In genomic region chr5:127616151-127616550, GRCm38 (mm10) we compare ENCODE assay signal across 8 mouse cellular contexts. TPM values are rescaled to one million over a fixed set of nuclear protein-coding genes. Genes with fewer than 3 reads are reported as not detected.
DNase-seq lines count a peak whose midpoint lies in the region; ATAC-seq and TF ChIP-seq lines count a peak whose summit lies in the region.

No protein-coding gene starts in this region.

- DNase-seq in cerebellum, adult 2 months = no peak
- DNase-seq in cerebellum, adult 11 months = no peak
- peak; percentile 45 to 47 for DNase-seq in B cell, adult 2 months
- DNase-seq in yolk sac, embryonic 10.5 days (ENCODE audit: low spot score) = peak; percentile 9
- DNase-seq in natural killer cell, adult 2 months (ENCODE audit: low spot score in 2 of 2) = no peak
- no peak for DNase-seq in frontal cortex, postnatal 10 days (ENCODE audit: low spot score in 2 of 2)

- TF ChIP-seq POLR2A in cerebellum, adult 2 months (IDR thresholded peaks at IDR 0.05; ENCODE audit: borderline replicate concordance, insufficient read depth, low read length) = no peak

- WGBS in cerebellum, adult 2 months = 21% methylated on average over 5 of the region's 5 CpGs
- 34% methylated on average over 5 of the region's 5 CpGs for WGBS in forebrain, embryonic 16.5 days
- 0% methylated on average over 3 of the region's 5 CpGs for whole genome bisulfite sequencing in liver, embryonic 16.5 days (ENCODE audit: insufficient replicate concordance)

- peaks cover 4% of the 10 kb centered on the region for H3K4me1 ChIP-seq in cerebellum, adult 2 months (ENCODE audit: control insufficient read depth, insufficient read depth, low read length)
- H3K4me1 ChIP-seq in forebrain, embryonic 16.5 days (replicated peaks; ENCODE audit: control insufficient read depth, insufficient read depth, low read length) = peaks cover 35% of the 10 kb centered on the region
- peaks cover 34% of the 10 kb centered on the region for H3K4me1 ChIP-seq in liver, embryonic 16.5 days (ENCODE audit: control insufficient read depth, low read depth, low read length)

- no peaks in the 10 kb centered on the region for H3K36me3 ChIP-seq in forebrain, embryonic 16.5 days (ENCODE audit: control insufficient read depth, insufficient read depth)
- H3K36me3 ChIP-seq in liver, embryonic 16.5 days (ENCODE audit: control insufficient read depth, insufficient read depth) = no peaks in the 10 kb centered on the region

- H3K27me3 ChIP-seq in cerebellum, adult 2 months (ENCODE audit: control insufficient read depth, insufficient read depth, low read length) = no peaks in the 10 kb centered on the region
- H3K27me3 ChIP-seq in forebrain, embryonic 16.5 days (replicated peaks; ENCODE audit: control insufficient read depth, insufficient read depth, low read length) = 0 out of 2 replicates have a peak, but pooled peaks cover 2% of the 10 kb centered on the region
- no peaks in the 10 kb centered on the region for H3K27me3 ChIP-seq in liver, embryonic 16.5 days (ENCODE audit: control insufficient read depth, insufficient read depth, low read depth, low read length)

- H3K27ac ChIP-seq in cerebellum, adult 2 months (ENCODE audit: insufficient read depth, low read length) = no peak overlapping the region
- H3K27ac ChIP-seq in forebrain, embryonic 16.5 days (ENCODE audit: low read length) = no peak overlapping the region
- H3K27ac ChIP-seq in liver, embryonic 16.5 days (ENCODE audit: low read length) = no peak overlapping the region; the same call in 1 of the 2 replicates

- no peak for TF ChIP-seq CTCF in cerebellum, adult 2 months (IDR thresholded peaks at IDR 0.05; ENCODE audit: borderline replicate concordance, insufficient read depth, low read depth, low read length)

- H3K9me3 ChIP-seq in forebrain, embryonic 16.5 days (ENCODE audit: control insufficient read depth, low read length) = no peaks in the 10 kb centered on the region
- H3K9me3 ChIP-seq in liver, embryonic 16.5 days (replicated peaks; ENCODE audit: control insufficient read depth, low read length) = no peaks in the 10 kb centered on the region

- peak overlapping the region; percentile 97 for H3K9ac ChIP-seq in forebrain, embryonic 16.5 days (replicated peaks; ENCODE audit: low read depth, low read length)
- peak overlapping the region; percentile 84 for H3K9ac ChIP-seq in liver, embryonic 16.5 days (ENCODE audit: low read depth, low read length)

- peak overlapping the region; percentile 63 for H3K4me3 ChIP-seq in cerebellum, adult 2 months (replicated peaks; ENCODE audit: insufficient read depth, low read depth, low read length)
- peak overlapping the region; percentile 94 for H3K4me3 ChIP-seq in forebrain, embryonic 16.5 days (replicated peaks; ENCODE audit: low read length)
- H3K4me3 ChIP-seq in liver, embryonic 16.5 days (ENCODE audit: low read depth, low read length) = peak overlapping the region; percentile 85

- peak overlapping the region; percentile 87 for H3K4me2 ChIP-seq in forebrain, embryonic 16.5 days (ENCODE audit: low read length)
- H3K4me2 ChIP-seq in liver, embryonic 16.5 days (ENCODE audit: low read depth, low read length) = peak overlapping the region; percentile 83

- no peak for ATAC-seq in forebrain, embryonic 16.5 days
- ATAC-seq in liver, embryonic 16.5 days (ENCODE audit: low read depth) = no peak

RNA-seq across cellular contexts. Expression of gene Glt1d1, which starts 15.9 kb away (rescaled TPM):
- 13.8 and 16.0 TPM in 2 replicates for polyA plus RNA-seq in cerebellum, adult 2 months (2012; rRNA removed)
- polyA plus RNA-seq in forebrain, embryonic 16.5 days (2015; fragmentation: Nextera tagmentation; extraction: Ambion mirVana) = 0.98 and 1.1 TPM in 2 replicates
- polyA plus RNA-seq in liver, embryonic 16.5 days (2015; fragmentation: Nextera tagmentation; extraction: Ambion mirVana) = 0.07 and 0.09 TPM in 2 replicates

RNA-seq across cellular contexts. Expression of gene Slc15a4, which starts 16.5 kb away (rescaled TPM):
- polyA plus RNA-seq in cerebellum, adult 2 months (2012; rRNA removed) = 24.2 and 24.9 TPM in 2 replicates
- polyA plus RNA-seq in forebrain, embryonic 16.5 days (2015; fragmentation: Nextera tagmentation; extraction: Ambion mirVana) = 28.2 and 32.2 TPM in 2 replicates
- polyA plus RNA-seq in liver, embryonic 16.5 days (2015; fragmentation: Nextera tagmentation; extraction: Ambion mirVana) = 7.9 and 10.7 TPM in 2 replicates

Comparison
In these comparisons a context has a peak if more than half of its experiments do, and no peak if none do; other contexts are left out.
1. DNase-seq: peak in B cell, adult 2 months (2 of 2) and yolk sac, embryonic 10.5 days (single experiment); none in cerebellum, adult 2 months (0 of 2), cerebellum, adult 11 months (single experiment), natural killer cell, adult 2 months (0 of 2) and frontal cortex, postnatal 10 days (0 of 2).
2. Peak in every context shown above with its lines, with median percentiles within 50 percentile points of each other: H3K4me3 ChIP-seq.